Mouse (Mus musculus) 3134 (cell line): ENCODE results near the gene Epn3.
A peak's percentile ranks its signal among the peaks of the same experiment; 100 is the strongest.

Experiments used
- DNase-seq: peaks from one replicate; pipeline ENCODE4 v3.0.0-alpha.2; 2011; ENCODE audit warnings: low spot score; ENCODE audit not compliant: insufficient read length; ENCODE audit errors: extremely low read depth

Epn3 gene

GRCm38 (mm10) chr11:94499661-94500152, at the start of gene Epn3:
Gene Epn3, minus strand, starts transcription at chr11:94499974.
- no peak for DNase-seq

GRCm38 (mm10) chr11:94548888-94549690, 49.3 kb upstream of the Epn3 start, which contains the start of gene Rsad1:
Gene Rsad1, minus strand, starts transcription at chr11:94549255.
- peak; percentile 97 for DNase-seq

GRCm38 (mm10) chr11:94548041-94548784, 48.4 kb upstream of the Epn3 start:
- DNase-seq, result peak; percentile 76

GRCm38 (mm10) chr11:94547271-94547670, 47.5 kb upstream of the Epn3 start:
- DNase-seq, result no peak

- DNase-seq, result no peak
Observed at GRCm38 (mm10) chr11:94546381-94546780, 46.6 kb upstream of the Epn3 start.

GRCm38 (mm10) chr11:94544422-94544821, 44.6 kb upstream of the Epn3 start:
- no peak for DNase-seq

GRCm38 (mm10) chr11:94543932-94544331, 44.2 kb upstream of the Epn3 start:
- peak; percentile 75 for DNase-seq

GRCm38 (mm10) chr11:94543344-94543743, 43.6 kb upstream of the Epn3 start:
- peak; percentile 59 for DNase-seq

GRCm38 (mm10) chr11:94542400-94542799, 42.6 kb upstream of the Epn3 start:
- DNase-seq, result no peak

- no peak for DNase-seq
Observed at GRCm38 (mm10) chr11:94539761-94540160, 40.0 kb upstream of the Epn3 start.

- DNase-seq, result peak; percentile 24
Observed at GRCm38 (mm10) chr11:94538733-94539292, 39.0 kb upstream of the Epn3 start.

GRCm38 (mm10) chr11:94533171-94533570, 33.4 kb upstream of the Epn3 start:
- DNase-seq, result no peak

GRCm38 (mm10) chr11:94528879-94529278, 29.1 kb upstream of the Epn3 start:
- no peak for DNase-seq

GRCm38 (mm10) chr11:94526171-94526879, 26.6 kb upstream of the Epn3 start:
- DNase-seq, result no peak

GRCm38 (mm10) chr11:94521219-94521843, 21.6 kb upstream of the Epn3 start, which contains the start of gene Mycbpap:
Gene Mycbpap, minus strand, starts transcription at chr11:94521742.
- DNase-seq, result no peak

GRCm38 (mm10) chr11:94513452-94513851, 13.7 kb upstream of the Epn3 start:
- no peak for DNase-seq

- DNase-seq, result no peak
Observed at GRCm38 (mm10) chr11:94508976-94509375, 9.2 kb upstream of the Epn3 start.

- DNase-seq, result no peak
Observed at GRCm38 (mm10) chr11:94501482-94501881, 1.7 kb upstream of the Epn3 start.

GRCm38 (mm10) chr11:94500362-94500761, 588 bp upstream of the Epn3 start:
- no peak for DNase-seq

GRCm38 (mm10) chr11:94499035-94499434, 739 bp downstream of the Epn3 start:
- no peak for DNase-seq
